Mouse (Mus musculus): ENCODE measurements around the gene Olfr1413. TPM values are rescaled to one million over a fixed set of nuclear protein-coding genes. Genes with fewer than 3 reads are reported as not detected.

The Olfr1413 gene
- not detected for total RNA-seq (2023)

GRCm38 (mm10) chr1:92571022-92571421 is at the start of gene Olfr1413:
Gene Olfr1413, plus strand, starts transcription at chr1:92571322.

DNA sequence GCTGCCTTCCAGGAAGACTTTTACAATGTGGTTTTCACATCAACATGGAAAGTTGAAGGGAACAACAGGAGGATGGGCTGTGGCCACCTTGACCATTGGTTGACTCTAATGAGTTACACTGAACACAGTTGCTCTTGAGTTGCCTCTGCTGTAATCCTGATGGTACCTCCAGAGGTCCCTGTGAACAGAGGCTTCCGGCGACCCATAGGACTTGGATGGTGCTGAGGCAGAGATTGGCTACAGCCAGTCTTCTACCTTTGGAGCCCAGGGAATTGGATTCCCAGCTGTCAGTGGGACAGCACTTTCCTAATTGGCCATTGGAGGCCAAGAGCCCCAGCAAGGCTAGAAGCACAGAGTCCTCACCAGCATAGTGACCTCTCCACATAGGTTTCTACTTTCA is 14.4 kb downstream of the Olfr1413 start, which contains the start of gene Olfr1412:
Gene Olfr1412, plus strand, starts transcription at position 301 of the 400 bp plus-strand sequence.

GRCm38 (mm10) chr1:92594111-92594510 is 23.0 kb downstream of the Olfr1413 start, which contains the start of gene Olfr1411:
Gene Olfr1411, plus strand, starts transcription at chr1:92594411.

DNA sequence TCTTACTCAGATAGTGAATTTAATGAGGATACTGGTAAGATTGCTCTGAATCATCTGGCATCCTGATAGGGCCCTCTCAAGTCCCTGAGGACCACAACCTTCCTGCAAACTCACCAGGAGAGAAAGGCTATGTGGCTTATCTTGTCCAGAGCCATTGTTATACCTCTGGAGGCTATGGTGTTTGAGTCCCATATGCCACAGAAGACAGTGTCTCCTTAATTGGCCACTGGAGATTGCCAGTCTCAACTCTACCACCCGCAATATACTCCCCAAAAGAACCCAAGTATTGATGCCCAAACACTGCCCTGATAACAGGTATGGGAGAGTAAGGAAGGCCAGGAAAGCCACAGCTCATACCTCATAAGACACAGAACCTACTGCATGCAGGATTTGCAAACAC is 34.4 kb downstream of the Olfr1413 start, which contains the start of gene Olfr1410:
Gene Olfr1410, plus strand, starts transcription at position 301 of the 400 bp plus-strand sequence.

DNA sequence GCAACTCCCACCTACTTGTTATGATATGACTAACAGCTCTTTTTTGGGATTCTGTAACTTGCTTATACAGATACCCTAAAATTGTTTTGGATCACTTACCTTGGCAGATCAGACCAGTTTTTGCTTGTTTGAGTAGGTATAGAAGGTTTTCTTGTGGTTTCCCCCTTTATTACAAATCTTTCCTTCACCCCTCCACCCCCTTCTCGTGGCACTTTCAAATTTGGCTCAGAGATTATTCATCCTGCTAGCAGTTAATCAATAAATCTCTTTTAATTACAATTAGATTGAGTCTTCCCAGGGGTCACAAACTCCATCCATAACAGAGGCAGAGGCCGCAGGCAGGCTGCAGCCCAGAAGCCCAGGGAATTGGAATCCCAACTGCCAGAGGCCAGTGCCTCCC is 46.4 kb downstream of the Olfr1413 start, which contains the start of gene Olfr12:
Gene Olfr12, plus strand, starts transcription at position 301 of the 400 bp plus-strand sequence.

Other genes with a start within 250 kb of the Olfr1413 start
- gene Ndufa10, start 97.5 kb upstream of the Olfr1413 start, total RNA-seq (2023) = 114 TPM
- not detected for gene Olfr1416, start 86.2 kb upstream of the Olfr1413 start, total RNA-seq (2023)
- gene Olfr1415, start 75.2 kb upstream of the Olfr1413 start, total RNA-seq (2023) = not detected
- not detected for gene Olfr1414, start 52.7 kb upstream of the Olfr1413 start, total RNA-seq (2023)
- not detected for gene Olfr1412, start 14.5 kb downstream of the Olfr1413 start, total RNA-seq (2023)
- not detected for gene Olfr1411, start 23.1 kb downstream of the Olfr1413 start, total RNA-seq (2023)
- not detected for gene Olfr1410, start 34.5 kb downstream of the Olfr1413 start, total RNA-seq (2023)
- gene Olfr12, start 46.5 kb downstream of the Olfr1413 start, total RNA-seq (2023) = not detected
- gene Cops9, start 70.7 kb downstream of the Olfr1413 start, total RNA-seq (2023) = 99.3 TPM
- gene Otos, start 77.5 kb downstream of the Olfr1413 start, total RNA-seq (2023) = not detected